Mouse (Mus musculus): ENCODE data around the gene Evl. TPM values are rescaled to one million over a fixed set of nuclear protein-coding genes. Genes with fewer than 3 reads are reported as not detected.

Gene Evl
- polyA plus RNA-seq, 1 experiment from 2014 or later = 29.7 TPM

GRCm38 (mm10) chr12:108604546-108604945 is 50.0 kb downstream of the Evl start:
- ATAC-seq (replicated peaks; ENCODE audit: low FRiP score) (no peak), DNase-seq (ENCODE audit: low spot score) (no peak)
- Histone ChIP-seq H3K9me3 (ENCODE audit: control insufficient read depth, low read length) (no peaks in the 10 kb centered on the region), H3K4me2 (no peak overlapping the region), H3K9ac (ENCODE audit: low read depth, low read length) (no peak overlapping the region), H3K27me3 (replicated peaks; ENCODE audit: control insufficient read depth, insufficient read depth, low read length) (no peaks in the 10 kb centered on the region), H3K4me3 (ENCODE audit: low read depth, low read length) (no peak overlapping the region), H3K36me3 (ENCODE audit: control insufficient read depth, insufficient read depth, low read length) (no peaks in the 10 kb centered on the region), H3K27ac (ENCODE audit: low read depth, low read length) (no peak overlapping the region), H3K4me1 (replicated peaks; ENCODE audit: control insufficient read depth, insufficient read depth, low read length) (peaks cover 14% of the 10 kb centered on the region; the same call in 1 of the 2 replicates)

GRCm38 (mm10) chr12:108605521-108606281 is 51.2 kb downstream of the Evl start:
- no peak overlapping the region for H3K4me3 ChIP-seq (ENCODE audit: low read depth, low read length)
- 69% methylated on average over 12 of the region's 12 CpGs for WGBS
- peaks cover 14% of the 10 kb centered on the region; the same call in 1 of the 2 replicates for H3K4me1 ChIP-seq (replicated peaks; ENCODE audit: control insufficient read depth, insufficient read depth, low read length)
- H3K36me3 ChIP-seq (ENCODE audit: control insufficient read depth, insufficient read depth, low read length) = no peaks in the 10 kb centered on the region
- ATAC-seq (replicated peaks; ENCODE audit: low FRiP score) (no peak), DNase-seq (ENCODE audit: low spot score) (no peak)
- no peak overlapping the region for H3K27ac ChIP-seq (ENCODE audit: low read depth, low read length)
- H3K9me3 ChIP-seq (ENCODE audit: control insufficient read depth, low read length) = no peaks in the 10 kb centered on the region
- H3K27me3 ChIP-seq (replicated peaks; ENCODE audit: control insufficient read depth, insufficient read depth, low read length) = no peaks in the 10 kb centered on the region
- no peak overlapping the region for H3K4me2 ChIP-seq
- H3K9ac ChIP-seq (ENCODE audit: low read depth, low read length) = no peak overlapping the region

- H3K4me2 ChIP-seq = no peak overlapping the region
- WGBS = 78% methylated on average over 7 of the region's 7 CpGs
- H3K9me3 ChIP-seq (ENCODE audit: control insufficient read depth, low read length) = no peaks in the 10 kb centered on the region
- H3K4me3 ChIP-seq (ENCODE audit: low read depth, low read length) = no peak overlapping the region
- H3K4me1 ChIP-seq (replicated peaks; ENCODE audit: control insufficient read depth, insufficient read depth, low read length) = peaks cover 11% of the 10 kb centered on the region; the same call in 1 of the 2 replicates
- H3K36me3 ChIP-seq (ENCODE audit: control insufficient read depth, insufficient read depth, low read length) = no peaks in the 10 kb centered on the region
- H3K9ac ChIP-seq (ENCODE audit: low read depth, low read length) = no peak overlapping the region
- DNase-seq (ENCODE audit: low spot score) = no peak
- no peaks in the 10 kb centered on the region for H3K27me3 ChIP-seq (replicated peaks; ENCODE audit: control insufficient read depth, insufficient read depth, low read length)
- ATAC-seq (replicated peaks; ENCODE audit: low FRiP score) = no peak
- no peak overlapping the region for H3K27ac ChIP-seq (ENCODE audit: low read depth, low read length)
Measured at GRCm38 (mm10) chr12:108606321-108606720, 51.8 kb downstream of the Evl start.

DNA sequence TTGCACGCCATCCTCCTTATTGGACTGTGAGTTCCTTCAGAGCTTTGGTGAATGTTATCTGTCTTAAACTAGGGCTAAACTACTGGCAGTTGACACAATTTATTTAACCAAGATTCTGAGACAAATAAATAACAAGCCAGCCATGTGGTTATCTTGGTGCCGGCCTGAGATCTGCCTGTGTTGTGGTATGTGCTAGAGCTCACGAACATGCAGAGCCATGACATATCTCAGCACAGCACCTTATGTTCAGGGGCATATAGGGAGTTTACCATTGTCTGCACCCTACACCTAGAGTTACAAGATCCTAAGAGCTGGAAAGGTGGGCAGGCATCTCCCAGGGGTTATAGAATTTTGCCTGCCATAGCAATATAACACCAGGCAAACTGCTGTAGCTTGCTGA is 54.9 kb downstream of the Evl start:
- H3K9me3 ChIP-seq (ENCODE audit: control insufficient read depth, low read length) = no peaks in the 10 kb centered on the region
- H3K36me3 ChIP-seq (ENCODE audit: control insufficient read depth, insufficient read depth, low read length) = no peaks in the 10 kb centered on the region
- H3K27ac ChIP-seq (ENCODE audit: low read depth, low read length) = no peak overlapping the region
- H3K4me2 ChIP-seq = no peak overlapping the region
- no peaks in the 10 kb centered on the region for H3K27me3 ChIP-seq (replicated peaks; ENCODE audit: control insufficient read depth, insufficient read depth, low read length)
- peak; percentile 66 for ATAC-seq (replicated peaks; ENCODE audit: low FRiP score)
- H3K9ac ChIP-seq (ENCODE audit: low read depth, low read length) = no peak overlapping the region
- DNase-seq (ENCODE audit: low spot score) = no peak
- H3K4me1 ChIP-seq (replicated peaks; ENCODE audit: control insufficient read depth, insufficient read depth, low read length) = peaks cover 12% of the 10 kb centered on the region; the same call in 1 of the 2 replicates
- WGBS = 59% methylated on average over 3 of the region's 3 CpGs
- no peak overlapping the region for H3K4me3 ChIP-seq (ENCODE audit: low read depth, low read length)

- H3K27ac ChIP-seq (ENCODE audit: low read depth, low read length) = no peak overlapping the region
- peaks cover 13% of the 10 kb centered on the region; the same call in 1 of the 2 replicates for H3K4me1 ChIP-seq (replicated peaks; ENCODE audit: control insufficient read depth, insufficient read depth, low read length)
- DNase-seq (ENCODE audit: low spot score) (no peak), ATAC-seq (replicated peaks; ENCODE audit: low FRiP score) (no peak)
- WGBS = 79% methylated on average over 4 of the region's 4 CpGs
- H3K4me3 ChIP-seq (ENCODE audit: low read depth, low read length) = no peak overlapping the region
- no peak overlapping the region for H3K4me2 ChIP-seq
- H3K36me3 ChIP-seq (ENCODE audit: control insufficient read depth, insufficient read depth, low read length) = no peaks in the 10 kb centered on the region
- no peaks in the 10 kb centered on the region for H3K9me3 ChIP-seq (ENCODE audit: control insufficient read depth, low read length)
- H3K27me3 ChIP-seq (replicated peaks; ENCODE audit: control insufficient read depth, insufficient read depth, low read length) = no peaks in the 10 kb centered on the region
- H3K9ac ChIP-seq (ENCODE audit: low read depth, low read length) = no peak overlapping the region
Measured at GRCm38 (mm10) chr12:108610255-108610654, 55.7 kb downstream of the Evl start.

GRCm38 (mm10) chr12:108613081-108613480 is 58.6 kb downstream of the Evl start:
- WGBS = 40% methylated on average over 3 of the region's 3 CpGs
- no peak for DNase-seq (ENCODE audit: low spot score)

GRCm38 (mm10) chr12:108617511-108617910 is 63.0 kb downstream of the Evl start:
- no peaks in the 10 kb centered on the region for H3K27me3 ChIP-seq (replicated peaks; ENCODE audit: control insufficient read depth, insufficient read depth, low read length)
- H3K4me3 ChIP-seq (ENCODE audit: low read depth, low read length) = no peak overlapping the region
- no peaks in the 10 kb centered on the region for H3K9me3 ChIP-seq (ENCODE audit: control insufficient read depth, low read length)
- H3K36me3 ChIP-seq (ENCODE audit: control insufficient read depth, insufficient read depth, low read length) = no peaks in the 10 kb centered on the region
- ATAC-seq (replicated peaks; ENCODE audit: low FRiP score) = no peak
- no peak overlapping the region for H3K27ac ChIP-seq (ENCODE audit: low read depth, low read length)
- no peak overlapping the region for H3K9ac ChIP-seq (ENCODE audit: low read depth, low read length)
- 75% methylated on average over 7 of the region's 7 CpGs for WGBS
- no peak overlapping the region for H3K4me2 ChIP-seq
- no peak for DNase-seq (ENCODE audit: low spot score)
- H3K4me1 ChIP-seq (replicated peaks; ENCODE audit: control insufficient read depth, insufficient read depth, low read length) = peaks cover 3% of the 10 kb centered on the region; the same call in 1 of the 2 replicates

More at GRCm38 (mm10) chr12:108613081-108613480, 58.6 kb downstream of the Evl start:
- H3K27me3 ChIP-seq (replicated peaks; ENCODE audit: control insufficient read depth, insufficient read depth, low read length) = no peaks in the 10 kb centered on the region
- no peaks in the 10 kb centered on the region for H3K36me3 ChIP-seq (ENCODE audit: control insufficient read depth, insufficient read depth, low read length)
- no peak overlapping the region for H3K4me3 ChIP-seq (ENCODE audit: low read depth, low read length)
- H3K4me2 ChIP-seq = no peak overlapping the region
- no peaks in the 10 kb centered on the region for H3K9me3 ChIP-seq (ENCODE audit: control insufficient read depth, low read length)
- peak; percentile 62 for ATAC-seq (replicated peaks; ENCODE audit: low FRiP score)
- H3K27ac ChIP-seq (ENCODE audit: low read depth, low read length) = no peak overlapping the region
- H3K4me1 ChIP-seq (replicated peaks; ENCODE audit: control insufficient read depth, insufficient read depth, low read length) = peaks cover 6% of the 10 kb centered on the region; the same call in 1 of the 2 replicates
- no peak overlapping the region for H3K9ac ChIP-seq (ENCODE audit: low read depth, low read length)

GRCm38 (mm10) chr12:108619853-108620416 is 65.4 kb downstream of the Evl start:
- Histone ChIP-seq H3K27ac (ENCODE audit: low read depth, low read length) (no peak overlapping the region), H3K9ac (ENCODE audit: low read depth, low read length) (no peak overlapping the region), H3K4me1 (replicated peaks; ENCODE audit: control insufficient read depth, insufficient read depth, low read length) (no peaks in the 10 kb centered on the region), H3K4me3 (ENCODE audit: low read depth, low read length) (no peak overlapping the region), H3K4me2 (no peak overlapping the region), H3K9me3 (ENCODE audit: control insufficient read depth, low read length) (no peaks in the 10 kb centered on the region), H3K36me3 (ENCODE audit: control insufficient read depth, insufficient read depth, low read length) (no peaks in the 10 kb centered on the region), H3K27me3 (replicated peaks; ENCODE audit: control insufficient read depth, insufficient read depth, low read length) (no peaks in the 10 kb centered on the region)
- WGBS = 90% methylated on average over 7 of the region's 7 CpGs
- no peak for ATAC-seq (replicated peaks; ENCODE audit: low FRiP score)
- no peak for DNase-seq (ENCODE audit: low spot score)

DNA sequence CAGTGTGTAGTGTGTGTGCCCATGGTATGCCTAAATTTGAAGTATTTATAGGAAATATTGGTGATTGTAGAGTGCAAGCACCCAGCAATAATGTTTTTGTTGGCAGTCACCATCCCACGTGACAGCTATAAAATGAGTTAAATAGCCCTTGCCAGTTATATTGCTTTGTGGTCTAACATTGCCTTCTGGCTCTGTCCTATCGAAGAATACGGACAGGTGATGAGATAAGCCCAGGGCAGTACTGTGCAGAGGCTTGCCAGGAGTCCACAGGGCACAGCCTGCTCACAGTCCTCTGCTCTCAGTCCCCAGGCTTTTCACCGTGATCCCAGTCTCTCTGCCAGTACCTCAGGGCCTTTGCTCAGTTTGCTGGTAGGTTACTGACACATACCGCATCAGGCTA is 67.9 kb downstream of the Evl start:
- Histone ChIP-seq H3K4me3 (ENCODE audit: low read depth, low read length) (no peak overlapping the region), H3K36me3 (ENCODE audit: control insufficient read depth, insufficient read depth, low read length) (no peaks in the 10 kb centered on the region), H3K27ac (ENCODE audit: low read depth, low read length) (no peak overlapping the region), H3K27me3 (replicated peaks; ENCODE audit: control insufficient read depth, insufficient read depth, low read length) (no peaks in the 10 kb centered on the region), H3K9ac (ENCODE audit: low read depth, low read length) (no peak overlapping the region), H3K4me2 (no peak overlapping the region), H3K9me3 (ENCODE audit: control insufficient read depth, low read length) (no peaks in the 10 kb centered on the region), H3K4me1 (replicated peaks; ENCODE audit: control insufficient read depth, insufficient read depth, low read length) (no peaks in the 10 kb centered on the region)
- no peak for DNase-seq (ENCODE audit: low spot score)
- 71% methylated on average over 5 of the region's 5 CpGs for WGBS
- ATAC-seq (replicated peaks; ENCODE audit: low FRiP score) = no peak
